Mouse (Mus musculus) right cerebral cortex, postnatal 10 days (tissue): ENCODE measurements at regions not wholly inside any gene's neighbourhood (a gene's known extent, or its start where the extent isn't known, plus 50 kb on each side); places are given as distances from the start of the nearest gene placed in this dataset.

ENCODE experiments used
- DNase-seq, 2 experiments: peaks; one replicate each; pipeline ENCODE4 v3.0.0; 2021; ENCODE audit warnings: low spot score in 2 of 2

DNA sequence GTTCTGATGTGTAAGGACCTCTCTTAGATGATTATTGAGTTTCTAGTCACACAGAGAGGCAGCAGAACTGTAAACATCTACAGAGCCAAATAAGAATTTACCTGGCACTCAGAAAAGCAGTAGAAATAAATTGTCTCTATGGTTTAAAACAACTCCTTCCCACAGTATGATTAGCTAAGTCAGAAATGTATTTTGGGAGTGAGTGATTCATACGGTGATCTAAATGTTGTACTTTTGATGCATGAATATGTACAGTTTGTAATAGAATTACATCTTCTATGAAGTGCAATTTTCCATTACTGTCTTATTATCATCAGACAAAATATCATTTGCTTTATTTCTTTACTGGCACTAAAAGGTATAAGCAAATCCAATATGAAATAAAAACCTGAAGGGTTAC is 489.8 kb upstream of the Atp2b1 start:
- no peak for DNase-seq

DNA sequence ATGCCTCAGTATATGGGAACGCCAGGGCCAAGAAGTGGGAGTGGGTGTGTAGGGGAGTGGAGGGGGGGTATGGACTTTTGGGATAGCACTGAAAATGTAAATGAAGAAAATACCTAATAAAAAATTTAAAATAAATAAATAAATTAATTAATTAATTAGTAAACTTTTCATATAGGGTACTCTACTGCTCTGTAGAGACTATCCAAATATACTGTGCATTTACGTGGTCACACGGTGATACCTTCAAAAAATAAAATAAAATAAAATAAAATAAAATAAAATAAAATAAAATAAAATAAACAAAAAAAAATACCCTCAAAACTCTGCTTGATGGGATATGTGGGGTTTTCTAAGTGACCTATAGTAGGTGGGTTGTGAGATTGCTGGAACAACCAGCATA is 479.2 kb upstream of the Atp2b1 start:
- DNase-seq: no peak

DNA sequence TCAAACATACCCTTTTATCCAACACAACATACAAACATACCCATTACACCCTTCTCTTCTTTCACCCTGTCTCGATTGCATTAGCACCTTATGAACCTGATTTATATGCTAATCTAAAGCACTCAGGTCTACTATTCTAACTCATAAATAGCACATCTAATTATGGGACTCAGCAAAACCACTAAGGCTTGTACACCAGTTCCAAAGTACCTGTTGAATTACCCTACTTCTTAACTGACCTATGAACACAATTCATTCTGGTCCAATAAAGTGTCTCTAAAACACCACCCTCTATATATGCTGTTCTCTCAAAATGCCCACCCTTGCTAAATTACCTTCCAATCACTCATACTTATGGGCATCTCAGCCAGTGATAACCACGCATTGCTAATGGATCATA is 452.7 kb upstream of the Atp2b1 start:
- DNase-seq: no peak

DNA sequence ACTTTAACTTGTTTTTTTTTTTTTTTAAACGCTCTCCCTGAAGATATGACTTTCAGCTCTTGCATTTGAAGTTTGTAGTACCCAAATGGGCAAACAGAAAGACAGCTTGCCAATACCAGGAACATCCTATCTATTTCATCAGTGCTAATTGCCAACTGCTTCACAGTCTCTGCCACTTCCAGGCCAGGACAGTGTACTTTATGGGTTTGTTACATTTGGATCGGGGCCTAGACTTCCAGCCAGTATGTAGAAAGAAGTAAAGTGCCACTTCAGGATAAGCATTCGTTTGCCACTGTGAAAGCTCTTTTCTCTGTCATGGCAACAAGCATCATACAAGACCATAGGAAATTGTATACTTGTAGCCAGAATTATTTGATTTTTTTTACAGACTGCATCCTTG is 439.6 kb upstream of the Atp2b1 start:
- DNase-seq: no peak

DNA sequence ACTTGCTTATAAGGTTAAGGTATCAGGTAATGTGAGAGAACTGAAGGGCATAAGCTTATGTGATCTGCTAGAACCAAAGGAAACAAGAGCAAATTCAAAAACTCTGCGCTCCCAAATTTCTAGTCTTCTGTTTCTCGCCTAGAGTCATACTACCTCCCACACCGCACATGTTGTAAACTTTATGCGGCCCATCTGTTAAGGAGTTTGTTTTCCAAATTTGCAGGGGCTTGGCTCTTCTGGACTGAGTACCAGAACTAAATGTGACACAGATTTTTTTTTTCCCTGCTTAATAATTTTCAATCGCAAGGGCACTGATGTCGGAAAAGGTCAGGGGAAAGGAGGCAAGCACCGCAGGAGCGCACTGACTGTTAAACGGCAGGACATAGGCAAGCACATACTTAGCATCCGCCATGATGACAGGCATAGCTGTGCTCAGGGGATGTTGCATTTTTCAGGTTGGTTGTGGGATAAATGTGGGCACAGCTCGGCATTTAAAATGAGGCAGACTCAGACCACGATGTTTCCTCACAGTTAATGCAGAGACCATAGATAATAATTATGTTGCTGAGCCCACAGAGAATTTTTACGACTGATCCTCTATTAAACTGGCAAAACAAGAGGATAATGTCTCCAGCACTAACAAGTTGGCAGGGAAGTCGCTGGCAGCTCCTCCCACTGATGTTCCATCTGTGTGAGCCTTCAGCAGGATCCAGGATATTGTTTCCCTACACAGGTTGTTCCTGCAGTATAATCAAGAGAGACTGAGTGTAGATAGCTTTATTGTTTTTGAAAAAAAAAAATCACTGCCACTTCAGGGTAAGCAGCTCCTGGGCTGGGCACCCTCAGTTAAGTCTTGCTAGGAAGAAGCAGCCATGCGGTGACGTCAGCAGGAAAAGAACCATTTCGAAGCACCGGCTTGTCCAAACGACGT is 428.2 kb upstream of the Atp2b1 start:
- DNase-seq: peak; percentile 68 to 78

DNA sequence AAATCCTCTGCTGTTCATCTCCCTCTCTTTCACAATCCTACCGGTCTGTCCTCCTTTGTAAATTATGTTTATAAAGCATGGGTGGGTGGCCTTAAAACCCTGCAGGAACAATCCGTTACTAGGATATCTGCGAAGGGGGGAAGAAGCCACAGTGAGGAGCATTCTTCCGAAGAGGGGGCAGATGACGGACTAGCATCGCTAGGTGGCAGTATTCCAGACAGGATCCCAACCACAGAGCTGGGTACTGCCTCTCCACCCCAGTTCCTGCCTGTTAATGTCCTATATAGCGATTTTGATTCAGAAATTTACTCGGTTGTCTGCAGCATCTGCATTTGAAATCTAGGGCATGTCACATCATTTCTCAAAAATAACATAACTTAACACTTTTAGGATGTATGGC is 419.9 kb upstream of the Atp2b1 start:
- DNase-seq: peak; percentile 73

DNA sequence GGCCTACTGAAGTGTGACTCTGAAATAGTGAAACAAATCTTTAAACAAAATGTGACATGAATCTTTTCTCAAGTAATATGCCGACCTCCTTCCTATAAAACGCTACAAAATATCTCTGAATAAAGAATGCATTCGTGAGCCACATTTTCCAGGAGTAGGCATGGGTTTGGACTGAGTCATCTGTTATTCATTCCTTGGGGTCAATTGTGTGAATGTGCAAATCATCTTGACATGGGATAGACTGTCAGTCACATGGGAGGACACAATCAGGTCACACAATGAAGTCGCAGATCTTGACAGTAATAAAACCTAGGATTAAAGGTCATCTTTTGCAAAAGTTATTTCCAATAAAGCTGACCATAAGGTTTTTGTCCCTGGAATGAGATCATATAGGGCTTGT is 418.0 kb upstream of the Atp2b1 start:
- no peak for DNase-seq

DNA sequence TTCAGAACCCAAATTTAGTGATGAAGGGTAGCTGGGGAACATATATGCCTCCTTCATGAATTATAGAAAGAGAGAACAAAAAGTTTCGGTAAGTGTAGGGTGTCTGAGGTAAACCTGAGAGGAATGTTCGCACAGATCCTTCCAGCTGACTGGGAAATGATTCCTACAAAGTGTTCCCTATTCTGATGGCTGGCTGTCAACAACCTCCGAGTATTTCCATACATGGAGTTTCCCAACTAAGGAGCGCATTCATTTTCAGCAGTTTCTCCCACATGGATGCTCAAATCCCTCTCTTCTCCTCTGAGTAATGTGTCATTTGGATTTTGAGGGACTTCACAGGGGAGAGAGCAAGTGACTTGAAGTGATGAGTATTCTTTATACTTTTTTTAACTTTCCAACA is 413.9 kb upstream of the Atp2b1 start:
- no peak for DNase-seq

DNA sequence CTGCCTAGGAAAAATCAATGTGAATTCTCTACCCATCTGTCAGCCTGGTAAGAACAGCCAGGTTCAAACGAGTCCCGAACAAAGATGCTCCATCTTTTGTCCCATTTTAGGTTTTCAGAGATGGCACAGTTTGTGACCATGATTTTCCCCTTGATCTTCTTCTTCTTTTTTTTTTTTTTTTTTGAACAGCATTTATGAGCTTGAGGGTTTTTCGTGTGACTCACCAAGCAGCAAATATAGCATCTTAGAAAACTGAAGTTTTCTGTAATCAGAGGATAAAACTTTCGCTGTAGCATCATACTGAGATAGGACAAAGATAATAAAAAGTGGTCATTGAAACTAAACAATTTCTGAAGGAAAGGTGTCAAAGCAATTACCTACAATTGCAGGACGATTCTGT is 412.6 kb upstream of the Atp2b1 start:
- DNase-seq: no peak

DNA sequence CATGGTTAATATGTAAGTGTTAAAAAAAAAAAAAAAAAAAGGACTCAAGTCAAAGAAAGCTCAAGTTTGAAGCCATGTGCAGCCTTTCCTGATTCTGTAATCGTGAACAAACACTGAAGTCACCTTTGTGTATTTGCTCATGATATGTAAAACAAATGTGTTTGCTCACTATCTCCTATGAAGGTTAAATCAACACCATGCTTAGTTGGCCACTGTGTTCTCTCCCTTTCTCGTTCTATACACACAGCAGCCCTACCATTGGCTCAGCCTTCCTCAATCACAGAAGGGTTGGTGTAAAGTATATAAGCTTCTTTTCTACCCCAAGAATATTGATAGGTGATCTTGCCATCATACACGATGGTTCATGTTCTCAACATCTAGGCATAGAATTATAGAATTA is 409.7 kb upstream of the Atp2b1 start:
- no peak for DNase-seq

DNA sequence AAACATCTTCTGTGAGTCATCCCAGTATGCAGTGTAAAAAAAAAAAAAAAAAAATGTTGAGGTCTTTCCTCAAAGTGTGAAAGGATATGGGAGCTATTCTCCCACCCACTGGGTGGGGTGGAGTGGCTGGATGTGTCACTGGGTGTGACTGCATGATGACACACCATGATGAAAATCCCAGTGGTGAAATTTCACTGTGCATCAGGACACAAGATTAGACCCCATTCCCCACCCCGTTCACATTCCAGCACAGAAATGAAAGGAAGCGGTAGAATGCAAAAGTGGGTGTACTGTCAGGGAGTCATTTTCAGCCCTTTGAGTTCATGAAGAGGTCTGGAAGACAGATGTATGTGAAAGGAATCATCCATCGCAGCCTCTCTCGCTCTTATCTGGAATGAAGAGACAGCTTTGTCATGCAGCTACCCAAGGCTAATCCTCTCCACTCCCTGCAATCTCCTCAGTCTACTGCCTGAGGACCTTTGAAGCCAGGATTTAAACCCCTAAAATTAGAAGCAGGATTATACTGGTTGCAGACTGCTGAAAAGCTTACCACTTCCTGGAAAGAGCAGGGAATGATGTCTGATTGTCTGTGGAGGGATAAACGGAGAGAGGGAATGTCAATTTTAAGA is 405.6 kb upstream of the Atp2b1 start:
- DNase-seq: no peak

DNA sequence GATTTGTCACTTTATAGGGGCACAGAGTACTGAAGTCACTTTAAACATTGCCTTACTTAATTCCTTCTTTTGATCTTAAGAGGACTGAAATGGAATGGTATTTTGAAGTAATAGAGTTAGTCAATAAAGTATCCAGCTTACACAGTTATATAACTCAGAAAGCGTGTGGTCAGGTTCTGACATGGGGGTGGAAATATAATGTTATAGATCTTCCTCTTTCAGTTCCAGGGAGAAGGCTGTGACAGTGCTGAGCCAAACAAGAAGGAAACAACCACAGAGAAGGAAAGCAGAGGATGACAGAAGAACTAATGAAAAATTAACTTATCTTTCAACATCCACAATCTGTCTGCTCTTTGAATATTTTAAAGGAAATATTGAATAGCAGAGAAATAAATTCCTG is 399.4 kb upstream of the Atp2b1 start:
- DNase-seq: no peak

DNA sequence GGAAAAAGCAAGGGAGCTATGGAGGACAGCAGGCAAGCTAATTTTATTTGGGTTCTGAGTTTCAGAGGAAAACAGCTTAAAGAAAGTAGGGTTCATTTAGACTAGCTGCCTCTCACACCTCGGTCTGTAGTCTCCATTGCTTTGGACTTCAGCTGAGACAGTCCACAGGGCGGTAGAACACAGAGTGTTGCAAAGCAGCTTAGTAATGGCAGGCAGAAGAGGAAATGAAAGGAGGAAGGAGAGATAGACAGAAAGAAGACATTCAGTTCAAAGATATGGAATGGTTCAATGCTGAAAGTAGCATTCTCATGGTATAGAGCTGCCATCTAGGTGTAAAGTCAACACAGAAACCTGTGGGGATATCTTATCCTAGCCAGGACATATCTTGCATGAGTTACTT is 396.6 kb upstream of the Atp2b1 start:
- DNase-seq: no peak

DNA sequence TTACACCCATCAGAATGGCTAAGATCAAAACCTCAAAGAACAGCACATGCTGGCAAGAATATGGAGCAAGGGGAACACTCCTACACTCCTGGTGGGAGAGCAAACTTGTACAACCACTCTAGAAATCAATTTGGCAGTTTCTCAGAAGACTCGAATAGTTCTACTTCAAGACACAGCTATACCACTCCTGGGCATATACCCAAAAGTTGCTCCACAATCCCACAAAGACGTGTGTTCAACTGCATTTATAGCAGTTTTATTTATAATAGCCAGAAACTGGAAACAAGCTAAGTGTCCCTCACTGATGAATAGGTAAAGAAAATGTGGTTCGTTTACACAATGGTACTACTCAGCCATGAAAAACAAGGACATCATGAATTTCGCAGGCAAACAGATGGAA is 384.6 kb upstream of the Atp2b1 start:
- DNase-seq: no peak

DNA sequence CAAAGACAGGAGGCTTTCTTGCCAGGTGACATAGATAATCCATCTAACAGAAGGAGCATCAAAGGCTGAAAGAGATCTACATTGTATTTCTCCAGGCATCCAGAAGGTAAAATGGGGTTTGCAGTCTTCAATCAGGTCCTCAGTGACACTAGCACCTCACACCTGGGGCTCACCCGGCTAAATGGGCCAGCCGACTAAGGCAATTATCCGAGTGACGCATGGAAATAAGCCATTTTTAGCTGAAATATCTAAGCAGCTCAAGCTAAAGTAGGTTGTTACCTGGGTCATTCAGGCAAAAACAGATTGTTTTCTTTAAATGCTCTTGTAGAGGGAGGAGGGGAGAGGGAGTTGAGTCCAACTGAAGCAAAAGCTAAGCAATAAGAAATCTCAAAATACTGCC is 382.8 kb upstream of the Atp2b1 start:
- no peak for DNase-seq

DNA sequence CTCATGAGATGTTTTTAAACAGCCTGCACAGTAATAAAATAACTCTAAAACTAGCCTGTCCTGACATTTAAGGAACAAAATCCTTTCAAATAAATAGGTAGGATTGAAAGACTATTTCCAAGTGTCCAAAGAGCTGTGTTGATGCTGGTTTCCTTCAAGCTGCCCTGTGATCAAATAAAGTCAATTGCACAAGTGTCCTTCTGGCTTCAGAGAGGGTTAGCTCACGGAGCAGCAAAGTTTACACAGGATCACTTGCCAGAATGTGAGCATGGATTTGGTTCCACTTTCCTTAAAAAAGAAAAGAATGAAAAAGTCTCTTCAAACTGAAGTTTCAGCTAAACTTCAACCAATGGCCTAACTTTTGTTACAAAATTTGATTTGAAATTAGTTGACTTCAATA is 375.5 kb upstream of the Atp2b1 start:
- no peak for DNase-seq

DNA sequence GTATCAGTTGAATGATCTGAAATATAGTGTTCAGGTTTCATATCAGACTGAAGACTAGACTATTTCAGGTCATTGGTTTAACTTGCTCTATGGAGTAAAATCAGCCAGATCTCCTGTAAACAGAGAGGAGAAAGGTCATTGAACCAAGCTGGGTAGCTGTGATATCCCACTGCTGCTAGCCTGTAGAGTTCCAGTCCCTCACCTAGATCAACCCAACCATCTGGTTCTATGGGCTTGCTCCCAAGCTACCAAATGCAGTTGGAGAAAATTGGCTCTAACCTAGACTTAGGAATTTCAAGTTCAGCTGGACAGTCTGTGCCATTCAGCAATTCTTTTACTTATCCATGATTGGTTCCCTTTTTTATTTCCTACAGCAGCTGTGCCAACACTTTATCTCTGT is 373.1 kb upstream of the Atp2b1 start:
- no peak for DNase-seq

DNA sequence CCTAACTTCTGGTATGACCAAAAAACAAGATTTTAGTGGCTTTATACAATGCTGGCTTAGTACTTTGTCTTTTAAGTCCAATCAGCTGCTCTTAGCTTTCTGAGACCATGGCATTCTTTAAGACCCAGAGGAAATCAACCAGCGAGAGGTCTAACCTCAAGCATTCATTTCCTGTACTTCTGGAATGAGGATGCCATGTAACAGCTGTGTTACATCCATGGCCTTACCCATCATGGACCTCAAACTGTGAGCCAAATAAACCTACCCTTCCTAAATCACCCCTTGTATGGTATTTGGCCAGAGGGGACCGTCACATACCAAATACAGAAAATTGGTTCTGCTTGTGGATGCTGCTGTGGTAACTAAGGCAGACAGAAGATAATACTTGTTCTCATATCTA is 372.1 kb upstream of the Atp2b1 start:
- no peak for DNase-seq

DNA sequence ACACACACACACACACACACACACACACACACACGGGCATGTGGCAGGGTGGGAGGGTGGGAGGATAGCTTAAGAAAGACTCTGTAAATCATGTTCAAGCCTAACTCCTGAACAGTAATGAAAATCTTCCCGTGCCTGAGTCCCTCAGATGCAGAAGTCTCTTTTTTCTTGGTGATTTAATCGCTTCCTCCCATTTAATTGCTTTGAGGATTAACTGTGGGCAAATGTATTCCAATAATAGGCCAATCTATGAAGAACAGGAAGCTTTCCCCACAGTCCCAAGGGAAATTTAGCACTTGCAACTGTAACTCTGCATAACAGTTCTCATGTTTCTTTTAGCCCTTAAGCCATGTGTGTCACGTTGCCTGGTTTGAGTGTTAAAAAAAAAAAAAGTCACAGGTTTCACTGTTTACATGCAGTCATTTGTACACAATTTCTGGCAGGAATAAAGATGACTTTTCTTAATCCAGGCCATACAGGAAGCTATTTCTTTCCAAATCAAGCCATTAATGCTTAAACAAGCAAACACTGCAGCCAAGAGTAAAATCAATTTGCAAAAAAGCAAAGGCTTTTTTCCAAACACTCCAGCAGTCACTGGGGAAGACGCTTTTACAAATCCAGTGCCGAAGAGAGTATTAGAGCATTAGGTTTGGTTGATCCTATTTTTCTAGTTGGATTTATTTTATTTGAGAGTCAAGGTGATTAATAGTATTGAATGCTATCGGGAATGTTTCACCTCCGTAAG is 370.8 kb upstream of the Atp2b1 start:
- DNase-seq: no peak

DNA sequence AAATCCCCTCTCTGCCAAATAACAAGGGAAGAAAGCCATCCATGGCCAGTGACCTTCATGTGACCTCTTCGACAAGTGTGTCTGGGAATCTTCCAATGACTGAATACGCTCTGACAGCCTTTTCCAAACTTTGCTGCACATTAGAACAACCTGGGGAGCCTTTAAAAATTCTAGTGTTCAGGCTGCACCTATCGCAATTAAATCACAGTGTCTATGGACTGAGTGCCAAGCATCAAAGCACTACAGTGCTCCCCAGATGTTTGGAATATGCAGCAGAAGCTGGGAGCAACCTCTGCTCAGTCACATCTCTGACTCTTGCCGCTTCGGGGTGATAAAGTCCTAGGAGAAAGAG is 370.2 kb upstream of the Atp2b1 start:
- no peak for DNase-seq

DNA sequence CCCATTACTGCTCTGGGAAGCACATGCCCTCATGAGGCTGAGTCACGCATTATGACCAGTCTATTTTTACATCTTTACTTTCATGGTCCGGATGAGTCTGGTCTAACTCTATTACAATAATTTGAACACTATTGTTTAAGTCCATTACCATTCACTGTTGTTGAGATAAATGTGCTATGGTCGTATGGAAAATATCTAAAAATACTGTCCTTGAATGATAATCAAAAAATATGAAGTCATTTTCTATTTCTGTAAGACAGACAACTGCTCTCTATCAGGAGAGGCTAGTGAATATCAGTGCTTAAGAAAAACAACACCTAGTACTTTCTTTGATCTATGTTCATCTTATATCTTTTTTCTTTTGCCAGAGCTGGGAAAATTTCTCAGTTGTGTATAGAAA is 359.6 kb upstream of the Atp2b1 start:
- no peak for DNase-seq

DNA sequence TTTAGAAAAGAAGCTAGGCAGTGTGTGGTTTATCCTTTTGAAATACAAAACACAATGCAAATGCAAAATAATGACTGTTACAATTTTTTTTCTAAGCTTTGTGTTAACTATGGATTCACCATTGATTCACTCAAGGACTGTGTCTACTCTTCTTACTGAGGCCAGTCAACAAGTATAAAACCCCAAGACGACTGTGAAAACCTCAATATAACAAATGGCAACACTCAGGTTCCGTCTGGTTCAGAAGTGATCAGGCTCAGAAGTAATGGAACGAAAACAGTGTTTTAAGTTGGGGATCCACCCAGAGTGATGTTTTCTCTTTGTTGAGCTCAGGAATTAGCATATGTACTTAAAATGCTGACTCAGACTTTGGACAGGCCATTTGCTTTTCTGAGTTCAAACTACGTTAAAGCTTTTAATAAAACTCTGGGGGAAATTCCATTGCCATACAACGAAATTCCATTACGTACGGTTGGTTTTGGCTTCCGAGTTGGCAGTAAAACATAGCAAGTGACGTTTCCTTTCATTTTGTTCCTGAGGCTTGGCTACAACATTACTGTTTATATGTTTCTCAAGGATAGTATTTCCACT is 356.6 kb upstream of the Atp2b1 start:
- no peak for DNase-seq

DNA sequence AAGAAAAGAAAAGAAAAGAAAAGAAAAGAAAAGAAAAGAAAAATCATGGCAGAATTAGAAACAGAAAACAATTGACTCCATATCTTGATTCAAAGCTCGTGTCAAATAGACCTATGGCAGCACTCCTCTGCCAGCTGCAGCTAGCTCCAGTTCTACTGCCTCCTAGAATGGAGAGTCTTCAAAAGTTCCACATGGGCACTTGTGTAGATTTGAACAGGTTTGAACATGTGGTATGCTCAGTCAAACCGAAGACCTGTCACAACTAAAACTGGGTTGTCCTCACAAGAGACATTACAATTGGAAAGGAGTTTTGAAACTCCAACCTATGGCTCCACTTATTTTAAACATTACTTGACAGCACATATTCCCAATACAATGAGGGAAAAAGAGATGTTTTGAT is 355.6 kb upstream of the Atp2b1 start:
- no peak for DNase-seq
